Mouse (Mus musculus) cerebellum, adult 9-10 months (tissue): ENCODE data around the gene Gtf3c6.
A peak's percentile ranks its signal among the peaks of the same experiment; 100 is the strongest.

Source experiments
- DNase-seq: peaks from one replicate; pipeline ENCODE4 v3.0.0; 2022

Gtf3c6 gene

GRCm38 (mm10) chr10:40257414-40258255 is at the start of gene Gtf3c6:
Gene Gtf3c6, minus strand, starts transcription at chr10:40258108.
- peak; percentile 92 for DNase-seq

- DNase-seq, result no peak
Measured at GRCm38 (mm10) chr10:40305989-40306388, 48.1 kb upstream of the Gtf3c6 start.

GRCm38 (mm10) chr10:40302140-40302985 is 44.5 kb upstream of the Gtf3c6 start, which contains the start of gene Amd1:
Gene Amd1, minus strand, starts transcription at chr10:40302186.
- DNase-seq, result peak; percentile 100

- peak; percentile 51 for DNase-seq
Measured at GRCm38 (mm10) chr10:40301181-40302075, 43.5 kb upstream of the Gtf3c6 start.

- DNase-seq, result peak; percentile 80
Measured at GRCm38 (mm10) chr10:40300648-40301171, 42.8 kb upstream of the Gtf3c6 start.

- DNase-seq, result no peak
Measured at GRCm38 (mm10) chr10:40292640-40293039, 34.7 kb upstream of the Gtf3c6 start.

GRCm38 (mm10) chr10:40286767-40287166 is 28.9 kb upstream of the Gtf3c6 start:
- DNase-seq, result no peak

GRCm38 (mm10) chr10:40285571-40285970 is 27.7 kb upstream of the Gtf3c6 start:
- no peak for DNase-seq

GRCm38 (mm10) chr10:40284997-40285396 is 27.1 kb upstream of the Gtf3c6 start:
- no peak for DNase-seq

- DNase-seq, result no peak
Measured at GRCm38 (mm10) chr10:40284179-40284831, 26.4 kb upstream of the Gtf3c6 start.

GRCm38 (mm10) chr10:40283636-40284035 is 25.7 kb upstream of the Gtf3c6 start:
- DNase-seq, result no peak

- DNase-seq, result no peak
Measured at GRCm38 (mm10) chr10:40281565-40281964, 23.7 kb upstream of the Gtf3c6 start.

- no peak for DNase-seq
Measured at GRCm38 (mm10) chr10:40278317-40278716, 20.4 kb upstream of the Gtf3c6 start.

- DNase-seq, result no peak
Measured at GRCm38 (mm10) chr10:40275991-40276390, 18.1 kb upstream of the Gtf3c6 start.

- DNase-seq, result no peak
Measured at GRCm38 (mm10) chr10:40273938-40274337, 16.0 kb upstream of the Gtf3c6 start.

GRCm38 (mm10) chr10:40271216-40271615 is 13.3 kb upstream of the Gtf3c6 start:
- DNase-seq, result no peak

- no peak for DNase-seq
Measured at GRCm38 (mm10) chr10:40264920-40265319, 7.0 kb upstream of the Gtf3c6 start.

GRCm38 (mm10) chr10:40263691-40264090 is 5.8 kb upstream of the Gtf3c6 start:
- no peak for DNase-seq

- DNase-seq, result no peak
Measured at GRCm38 (mm10) chr10:40262200-40262599, 4.3 kb upstream of the Gtf3c6 start.

- DNase-seq, result no peak
Measured at GRCm38 (mm10) chr10:40260305-40260704, 2.4 kb upstream of the Gtf3c6 start.

GRCm38 (mm10) chr10:40259542-40259941 is 1.6 kb upstream of the Gtf3c6 start:
- DNase-seq, result no peak

- peak; percentile 81 for DNase-seq
Measured at GRCm38 (mm10) chr10:40258976-40259375, 1.1 kb upstream of the Gtf3c6 start.
